Mouse (Mus musculus) spleen, postnatal 4 days (tissue): ENCODE data around the gene Nmur2.

Source experiments
- DNase-seq, 2 experiments: peaks; one replicate each; pipeline ENCODE4 v3.0.0; 2022; ENCODE audit warnings: low spot score in 2 of 2

Nmur2 gene

DNA sequence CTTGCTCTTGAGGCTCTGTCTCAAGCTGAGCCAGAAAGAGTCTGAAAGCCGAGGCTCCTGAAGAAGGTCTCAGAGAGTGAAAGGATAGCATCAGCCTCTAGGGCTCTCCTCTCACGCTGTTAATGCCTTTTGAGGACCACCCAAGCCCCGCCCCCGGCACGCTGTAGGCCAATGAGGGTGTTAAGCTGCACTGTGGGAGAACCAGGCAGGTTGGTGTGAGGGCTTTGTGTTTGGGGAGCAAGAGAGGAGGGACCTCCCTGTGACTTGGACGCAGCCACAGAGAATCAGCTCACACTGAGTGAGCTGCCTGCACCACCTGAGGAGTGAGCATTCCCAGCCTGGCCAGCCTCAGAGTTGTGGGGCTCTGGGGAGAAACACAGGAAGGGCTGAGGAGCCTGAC is at the start of gene Nmur2:
Gene Nmur2, minus strand, starts transcription at position 94 of the 400 bp plus-strand sequence.
- no peak for DNase-seq

DNA sequence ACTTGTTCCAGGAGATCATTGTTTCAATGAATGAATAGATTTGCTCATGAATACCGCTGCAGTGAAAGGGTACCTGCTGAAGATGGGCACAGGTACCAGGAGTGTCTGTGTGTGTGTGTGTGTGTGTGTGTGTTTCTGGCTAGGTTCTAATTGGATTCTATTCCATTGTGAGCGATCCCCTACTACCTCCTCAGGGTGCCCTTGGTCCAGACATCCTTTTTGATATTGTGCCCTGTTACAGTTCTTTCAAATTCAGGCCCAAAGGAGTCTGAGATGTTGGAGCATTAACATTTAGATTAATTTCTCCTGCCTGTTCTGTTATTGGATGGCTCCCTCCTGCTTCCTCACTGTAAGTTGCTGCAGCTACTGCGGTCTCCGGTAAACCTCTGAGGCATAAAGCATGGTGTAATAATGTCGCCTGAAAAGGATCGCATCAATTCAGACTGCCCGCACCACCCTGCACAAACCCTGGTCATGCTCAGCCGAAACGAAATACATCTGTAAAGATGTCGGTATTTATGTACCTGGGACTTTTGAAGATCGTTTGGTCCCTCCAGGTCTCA is 48.4 kb upstream of the Nmur2 start:
- no peak for DNase-seq

DNA sequence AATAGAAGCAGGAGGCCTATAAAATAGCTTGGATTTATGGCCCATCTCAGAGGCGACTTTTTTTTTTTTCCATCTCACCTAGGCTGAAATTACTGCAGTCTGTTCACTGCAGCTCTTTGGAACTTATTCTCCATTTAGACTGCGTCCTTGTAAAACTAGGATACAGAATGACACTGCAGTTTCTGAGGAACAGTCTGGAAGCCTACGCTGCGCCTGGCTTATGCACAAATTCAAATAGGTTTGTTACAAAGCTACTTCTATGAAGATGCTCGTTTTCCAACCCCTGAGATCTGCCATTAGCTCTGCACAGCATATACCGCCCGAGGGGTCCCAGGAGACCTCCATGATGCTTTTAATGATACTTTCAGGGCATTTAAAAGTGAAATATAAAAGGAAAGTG is 31.3 kb upstream of the Nmur2 start:
- DNase-seq, result no peak

DNA sequence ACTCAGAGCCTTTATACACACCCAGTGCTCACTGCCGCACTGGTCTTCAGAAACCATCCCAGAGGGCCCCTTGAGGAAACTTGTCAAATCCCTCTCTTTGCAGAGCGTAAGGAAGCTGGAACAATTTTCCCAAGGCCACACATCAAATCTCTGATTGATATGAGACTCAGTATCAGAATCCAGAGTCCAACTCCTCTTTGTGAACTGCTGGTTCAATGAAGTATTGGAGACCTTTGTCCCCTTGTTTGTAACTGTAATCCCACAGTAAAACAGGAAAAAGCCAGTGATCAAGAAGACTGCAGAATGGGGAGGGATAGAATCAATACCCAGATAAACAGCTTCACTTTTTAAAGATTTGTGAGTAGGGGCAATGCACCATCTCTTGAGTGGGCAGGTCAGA is 28.8 kb upstream of the Nmur2 start:
- DNase-seq, result no peak

DNA sequence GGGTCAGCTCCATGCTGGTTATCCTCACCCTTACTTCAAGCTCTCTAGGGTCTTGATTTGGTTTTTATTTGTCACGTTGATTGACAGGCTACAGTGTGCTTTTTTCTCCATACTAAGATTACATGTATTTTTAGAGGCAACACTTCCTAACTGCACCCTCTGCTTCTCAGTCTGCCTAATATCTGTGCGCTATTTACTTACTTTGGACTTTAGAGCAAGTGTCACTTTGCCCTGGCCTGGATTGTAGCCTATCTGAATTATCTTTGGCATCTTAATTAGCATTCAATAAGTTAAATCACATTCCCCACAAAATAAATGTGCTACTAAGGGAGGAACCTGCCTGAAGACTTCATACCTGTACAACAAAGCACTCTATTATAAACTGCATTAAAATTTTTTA is 24.3 kb upstream of the Nmur2 start:
- DNase-seq, result no peak

DNA sequence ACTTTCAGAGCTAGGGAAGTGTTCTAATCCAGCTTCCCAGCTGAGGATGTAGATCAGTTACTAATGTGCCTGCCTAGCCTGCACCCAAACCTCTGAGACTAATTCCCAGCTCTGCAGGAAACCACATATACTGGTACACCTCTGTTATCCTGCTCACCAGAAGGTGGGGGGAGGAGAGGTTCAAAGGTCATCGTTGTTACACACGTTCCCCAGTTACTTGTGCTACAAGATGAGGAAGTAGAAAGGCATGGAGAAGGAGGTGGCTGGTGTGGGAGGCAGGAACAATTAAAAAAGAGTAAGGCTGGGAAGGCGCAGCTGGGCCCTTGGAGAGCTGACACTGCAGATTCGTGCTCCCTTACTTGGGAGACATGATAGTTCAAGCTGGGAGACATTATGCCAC is 23.8 kb upstream of the Nmur2 start:
- DNase-seq, result no peak

DNA sequence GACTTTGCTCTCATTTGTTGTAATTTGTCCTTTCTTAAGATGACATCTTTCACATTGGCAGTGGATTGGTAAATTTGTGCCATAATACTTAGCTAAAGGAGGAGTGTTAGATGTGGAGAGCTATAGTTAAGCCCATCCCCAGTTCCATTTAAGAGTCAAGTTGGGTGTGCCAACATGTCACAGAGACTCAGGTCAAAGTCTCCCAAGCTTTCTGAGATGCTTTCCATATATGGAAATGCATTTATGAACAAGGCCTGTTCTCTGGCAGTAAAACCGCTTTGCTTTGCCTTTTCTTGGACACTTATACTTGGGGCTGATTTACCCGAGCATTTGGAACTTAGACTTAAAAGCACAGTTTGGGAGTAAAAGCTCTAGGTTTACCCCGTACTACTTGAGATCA is 18.4 kb upstream of the Nmur2 start:
- no peak for DNase-seq

DNA sequence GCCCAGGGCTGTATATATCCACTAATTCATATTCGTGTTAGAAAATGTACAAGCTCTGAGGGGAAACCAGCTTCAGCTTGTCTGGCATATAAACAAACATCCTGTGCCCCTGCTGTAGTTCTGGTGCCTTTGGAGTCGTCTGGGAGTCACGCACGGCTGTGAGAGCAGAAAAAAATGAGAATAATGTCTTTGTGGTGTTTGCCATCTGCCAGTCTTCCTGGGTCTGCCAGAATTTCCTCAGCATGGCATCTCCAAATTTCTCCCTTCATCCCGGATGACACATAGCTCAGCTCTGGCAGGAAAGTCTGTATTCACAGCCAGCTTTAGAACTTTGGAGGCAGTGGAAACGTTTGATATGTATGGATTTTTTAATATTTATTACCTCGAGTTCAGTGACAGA is 13.6 kb upstream of the Nmur2 start:
- DNase-seq, result no peak

DNA sequence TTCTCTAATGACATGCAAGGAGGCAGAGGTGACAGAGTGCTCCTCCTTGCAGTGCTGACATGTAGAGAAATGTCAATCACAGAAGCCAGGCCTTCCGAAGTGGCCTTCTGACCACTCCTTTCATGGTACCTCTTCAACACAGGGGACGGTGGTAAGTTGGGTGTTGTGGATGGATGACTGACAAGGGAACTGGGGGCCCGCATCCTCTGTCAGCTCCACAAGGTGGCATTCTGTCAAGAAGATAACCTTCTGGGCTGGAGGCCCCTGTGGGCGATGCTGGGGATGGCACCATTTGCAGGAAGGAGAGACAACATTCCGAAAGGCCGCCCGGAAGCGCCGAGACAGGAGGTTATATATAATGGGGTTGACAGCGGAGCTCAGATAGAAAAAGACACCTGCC is 14.0 kb downstream of the Nmur2 start:
- no peak for DNase-seq

DNA sequence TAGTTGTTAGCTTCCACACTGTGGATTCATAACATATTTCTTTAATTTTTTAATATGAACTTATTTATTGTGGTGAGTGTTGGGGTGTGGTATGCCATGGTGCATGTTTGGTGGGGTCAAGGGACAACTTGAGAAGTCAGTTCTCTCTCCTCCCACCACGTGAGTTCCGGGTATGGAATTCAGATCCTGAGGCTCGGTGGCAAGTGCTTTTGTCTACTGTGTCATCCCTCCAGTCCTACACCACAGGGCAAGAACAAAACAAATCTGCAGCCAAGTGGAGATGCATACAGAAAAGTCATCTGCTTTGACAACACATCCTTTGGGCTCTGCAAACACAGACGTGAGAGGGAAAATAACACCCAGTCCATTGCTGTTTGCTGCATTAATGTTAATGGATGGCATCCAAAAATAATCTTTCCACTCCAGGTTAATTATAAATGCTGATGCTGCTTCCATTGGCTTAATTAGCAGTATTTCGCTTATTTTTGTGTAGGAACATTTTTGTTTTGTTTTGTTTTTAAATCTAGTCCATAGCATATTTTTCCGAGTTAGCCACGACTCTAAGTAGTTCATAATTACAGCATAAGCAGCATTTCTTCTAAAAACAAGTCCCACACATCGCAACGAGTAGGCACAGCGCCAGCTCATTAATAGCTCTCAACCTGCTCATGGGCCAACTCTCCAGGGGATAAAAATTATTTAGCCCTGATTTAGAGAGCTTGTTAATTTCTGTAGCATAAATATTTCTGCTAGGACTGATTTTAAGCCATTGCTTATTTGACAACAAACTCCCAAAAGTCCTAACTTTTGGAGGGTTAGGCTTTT is 14.9 kb downstream of the Nmur2 start:
- DNase-seq, result no peak

DNA sequence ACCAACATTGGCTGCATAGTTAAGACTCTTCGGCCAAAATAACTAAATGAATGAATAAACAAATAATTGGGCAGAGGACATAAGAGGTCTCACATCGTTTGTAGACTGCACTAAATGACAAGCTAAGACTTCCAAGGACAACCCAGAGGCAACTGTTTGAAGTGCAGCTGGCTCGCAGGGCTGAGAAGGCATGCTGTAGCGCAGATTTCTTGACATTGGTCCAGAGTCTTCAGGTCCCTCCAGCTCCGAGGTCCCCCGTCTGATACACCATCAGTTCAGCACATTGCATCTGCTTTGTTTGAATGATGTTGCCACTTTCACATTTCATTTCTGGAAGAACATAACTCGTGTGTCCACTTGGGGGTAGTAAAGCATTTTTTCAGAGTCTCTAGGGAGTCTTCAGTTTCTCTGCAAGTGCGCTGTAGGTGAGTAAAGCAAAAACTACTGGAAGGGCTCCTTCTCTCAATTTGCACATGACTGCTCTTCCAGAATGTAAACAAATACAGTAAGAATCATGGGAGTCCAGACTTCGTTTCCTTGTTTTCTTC is 27.2 kb downstream of the Nmur2 start:
- DNase-seq, result no peak

DNA sequence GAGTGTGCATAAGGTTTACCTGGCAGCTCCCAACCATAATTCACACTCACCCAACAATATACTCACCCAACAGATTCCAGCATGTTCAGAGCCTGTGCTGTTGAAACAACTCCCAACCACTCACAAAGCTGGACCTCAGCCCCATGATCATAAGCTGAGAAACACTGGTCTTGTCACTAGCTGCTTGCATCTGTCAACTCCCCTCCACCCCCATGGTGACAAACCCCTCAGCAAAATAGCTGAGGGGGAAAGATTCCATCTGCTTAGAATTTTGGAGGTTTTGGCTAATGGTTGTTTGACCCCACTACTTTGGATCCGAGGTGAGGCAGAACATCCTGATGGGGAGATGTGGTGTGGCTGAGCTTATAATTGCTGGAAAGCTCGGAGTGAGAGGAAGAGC is 28.4 kb downstream of the Nmur2 start:
- no peak for DNase-seq

DNA sequence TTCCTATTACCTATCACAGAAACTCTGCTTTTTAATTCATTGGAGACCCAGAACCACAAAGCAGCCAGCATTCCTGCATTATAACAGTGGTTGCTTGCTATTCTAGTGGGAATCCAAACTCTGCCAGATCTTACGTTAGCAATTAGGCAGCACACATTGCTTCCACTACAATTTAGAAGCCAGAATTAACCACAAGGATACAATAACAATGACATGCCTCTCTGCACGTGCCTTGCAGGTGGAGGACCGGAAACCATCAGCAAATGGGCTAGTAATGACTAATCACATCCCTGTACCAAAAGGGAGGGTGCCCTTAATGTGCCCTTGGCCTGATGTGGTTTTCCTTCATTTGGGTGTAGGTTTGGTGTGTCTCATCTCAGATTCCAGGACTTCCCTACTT is 32.5 kb downstream of the Nmur2 start:
- DNase-seq, result no peak

DNA sequence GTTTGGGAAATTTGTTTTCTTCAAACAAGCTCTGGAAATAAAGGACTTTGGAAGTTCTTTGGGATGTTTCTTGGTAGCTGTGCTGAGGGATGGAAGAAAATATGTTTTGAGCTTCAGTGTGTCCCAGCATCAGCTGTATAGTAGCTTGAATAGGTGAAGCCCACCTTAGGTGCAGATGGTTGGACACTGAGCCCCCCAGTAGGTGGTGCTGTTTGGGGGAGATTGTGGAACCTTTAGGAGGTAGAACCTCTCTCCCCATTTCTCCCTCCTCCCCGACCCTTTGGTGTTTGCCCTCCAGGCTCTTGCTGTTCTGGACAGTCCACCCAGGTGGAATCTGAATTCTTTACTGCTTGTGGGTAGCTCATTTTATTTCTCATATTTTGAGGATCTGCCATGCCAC is 48.0 kb downstream of the Nmur2 start:
- DNase-seq, result no peak

DNA sequence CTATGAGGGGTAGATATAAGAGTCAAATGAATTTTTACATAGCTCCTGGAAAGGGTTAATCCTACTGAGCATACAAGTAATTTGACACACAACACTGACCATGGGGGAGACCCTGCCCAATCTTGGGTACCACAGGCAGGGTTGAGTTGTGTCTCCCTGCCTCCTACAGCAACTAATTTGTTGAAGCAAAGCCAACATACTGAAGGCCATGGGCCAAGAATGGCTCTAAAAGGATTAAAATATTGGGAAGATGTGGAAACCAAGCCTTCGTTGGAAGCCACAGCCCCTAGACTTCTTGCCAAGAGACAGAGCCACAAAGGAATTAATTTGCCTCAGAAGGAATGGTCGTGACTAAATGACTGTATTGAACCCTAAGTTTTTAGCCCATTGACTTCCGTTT is 48.7 kb downstream of the Nmur2 start:
- DNase-seq, result no peak

DNA sequence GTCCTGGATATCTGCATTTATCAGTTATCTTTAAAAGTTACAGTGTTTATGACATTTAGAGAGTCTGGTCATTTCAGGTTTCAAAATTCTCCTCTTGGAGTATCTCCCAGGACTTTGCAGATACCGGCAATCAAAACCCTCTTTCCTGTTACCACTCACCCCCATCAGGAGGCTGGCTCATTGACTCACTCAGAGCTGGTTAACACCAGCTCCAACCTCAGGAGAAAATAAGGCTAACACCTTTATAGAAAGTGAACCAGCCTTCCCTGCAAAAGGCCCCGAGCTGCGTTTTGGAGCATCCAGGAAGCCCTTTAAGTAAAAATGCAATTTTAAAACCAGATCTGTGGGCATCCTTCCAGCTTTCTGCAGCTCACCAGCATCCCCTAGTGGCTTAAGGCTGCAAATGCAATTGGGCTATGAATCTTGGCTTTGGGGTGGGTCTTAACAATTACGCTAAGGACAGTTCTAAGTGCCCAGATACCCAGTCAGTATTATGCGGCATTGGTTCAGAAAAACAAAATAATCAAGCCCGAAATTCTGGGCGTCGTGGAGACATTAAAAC is 49.2 kb downstream of the Nmur2 start:
- DNase-seq, result no peak

DNA sequence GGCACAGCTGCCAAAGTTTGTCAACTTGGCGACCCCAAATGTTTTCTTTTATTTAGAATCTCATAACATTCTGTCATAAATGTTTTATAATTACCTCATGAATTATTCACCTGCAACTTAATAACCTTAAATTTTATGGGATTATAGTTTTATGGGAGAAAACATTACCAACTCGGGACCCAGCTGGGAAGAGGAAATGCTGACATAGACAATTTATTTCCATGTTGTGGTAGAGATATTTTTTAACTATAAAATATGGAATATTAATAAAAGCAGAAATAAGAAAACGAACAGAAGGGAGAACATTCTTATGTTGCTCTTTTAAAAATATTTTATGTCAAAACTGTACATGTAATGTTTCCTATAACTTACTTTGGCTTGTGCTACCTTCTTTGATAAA is 56.2 kb downstream of the Nmur2 start:
- no peak for DNase-seq

DNA sequence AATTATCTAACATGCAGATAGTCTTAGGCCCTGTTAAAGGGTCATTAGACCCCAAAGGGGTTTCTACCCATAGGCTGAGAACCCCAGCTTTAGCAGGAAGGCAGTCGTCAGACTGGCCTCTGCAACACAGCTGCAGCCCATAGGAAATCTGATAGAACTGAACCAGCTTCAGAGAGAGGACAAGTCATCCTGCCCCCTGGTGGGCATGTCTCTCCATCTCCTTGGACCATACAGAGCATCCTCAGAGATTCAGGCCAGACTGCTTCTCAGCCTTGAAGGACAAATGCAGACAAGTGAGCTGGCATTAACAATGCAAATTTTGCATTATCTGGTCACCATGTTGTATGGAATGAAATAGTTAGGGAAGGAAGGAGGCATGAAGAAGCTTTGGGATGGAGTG is 59.2 kb downstream of the Nmur2 start:
- no peak for DNase-seq

DNA sequence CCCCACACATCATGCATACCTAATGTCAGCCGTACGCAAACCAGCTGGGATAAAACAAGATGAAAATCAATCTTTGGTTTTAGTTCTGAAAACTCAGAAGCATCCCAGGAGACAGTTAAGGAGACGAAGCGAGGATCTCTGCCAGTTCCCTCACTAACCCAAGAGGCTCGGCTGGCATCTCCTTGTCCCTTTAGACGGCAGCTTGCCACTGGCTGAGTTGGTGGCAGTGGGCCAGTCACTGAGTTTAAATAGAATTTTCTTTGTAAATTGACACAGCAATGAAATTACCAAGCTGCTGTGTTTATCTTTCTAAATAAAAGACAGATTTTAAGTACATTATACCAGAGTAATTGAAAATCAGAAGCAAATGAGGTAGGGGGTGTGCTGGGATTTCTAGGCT is 62.7 kb downstream of the Nmur2 start:
- DNase-seq, result no peak
